Mouse (Mus musculus): ENCODE results near the gene Lrrc20.

DNA sequence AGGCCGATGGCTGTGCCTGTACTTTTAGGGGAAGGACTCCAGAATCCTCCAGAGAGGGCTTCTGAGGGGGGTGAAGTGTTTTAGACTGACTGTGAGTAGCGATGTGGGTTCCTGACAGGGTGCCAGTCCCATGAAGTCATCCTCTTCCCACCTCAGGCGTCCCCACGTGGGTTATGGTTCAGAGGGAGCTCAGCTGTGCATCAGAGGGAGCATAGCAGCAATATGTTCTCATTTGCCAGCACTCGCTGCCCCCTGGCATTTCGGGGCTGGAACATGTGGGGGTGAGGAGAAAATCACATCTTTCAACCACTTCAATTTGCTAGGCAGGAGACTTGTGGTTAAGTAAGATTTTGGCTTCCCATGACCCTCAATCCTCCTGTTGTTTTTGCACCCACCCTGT is 79.6 kb downstream of the Lrrc20 start:
- TF ChIP-seq POLR2A (IDR thresholded peaks at IDR 0.05; ENCODE audit: low read depth, low read length) (no peak), CTCF (conservative IDR thresholded peaks at IDR 0.05; ENCODE audit: insufficient read depth, insufficient read length, low read depth, low read length) (no peak)

Data from kidney, adult 2 months (tissue).